Mouse (Mus musculus) ES-Bruce4 (cell line): ENCODE data around the gene St14.

ENCODE experiments used
- CTCF ChIP-seq: IDR thresholded peaks from one replicate; pipeline ENCODE4 v1.8.1; 2011; ENCODE audit warnings: low read depth, low read length
- EP300 ChIP-seq: IDR thresholded peaks from 2 replicates; pipeline ENCODE4 v1.6.1; 2011; ENCODE audit warnings: low read depth, low read length; ENCODE audit not compliant: insufficient read depth
- POLR2A ChIP-seq: IDR thresholded peaks from one replicate; pipeline ENCODE4 v1.8.1; 2011; ENCODE audit warnings: low read length; ENCODE audit not compliant: insufficient read depth

GRCm38 (mm10) chr9:31131205-31131968 is at the start of gene St14:
- no peak for TF ChIP-seq EP300
- no peak for TF ChIP-seq POLR2A
- no peak for TF ChIP-seq CTCF
